Mouse (Mus musculus) embryonic facial prominence, embryonic 15.5 days (tissue): ENCODE measurements at regions not wholly inside any gene's neighbourhood (a gene's known extent, or its start where the extent isn't known, plus 50 kb on each side); places are given as distances from the start of the nearest gene placed in this dataset.

Experiments
- ATAC-seq: fragments of 200-750 bp; cut with Nextera tagmentation; 2 replicates; pipeline ENCODE4 v1.8.0; 2017; ENCODE audit warnings: low read depth, moderate TSS enrichment; ENCODE audit not compliant: insufficient number of reproducible peaks, low FRiP score, low TSS enrichment
- H3K27ac ChIP-seq: fragments of 300-500 bp; sonication (generic); replicated peaks from 2 replicates; pipeline ENCODE4 v1.5.1; 2015; ENCODE audit warnings: mild to moderate bottlenecking, inconsistent platforms
- H3K27me3 ChIP-seq: fragments of 300-500 bp; sonication (generic); 2 replicates; pipeline ENCODE4 v1.6.1; 2015; ENCODE audit warnings: inconsistent platforms
- H3K36me3 ChIP-seq: fragments of 300-500 bp; sonication (generic); 2 replicates; pipeline ENCODE4 v1.6.1; 2015; ENCODE audit warnings: mild to moderate bottlenecking, inconsistent platforms
- H3K4me1 ChIP-seq: fragments of 300-500 bp; sonication (generic); 2 replicates; pipeline ENCODE4 v1.6.1; 2015; ENCODE audit warnings: inconsistent platforms
- H3K4me2 ChIP-seq: fragments of 300-500 bp; sonication (generic); replicated peaks from 2 replicates; pipeline ENCODE4 v1.6.1; 2015; ENCODE audit warnings: mild to moderate bottlenecking, inconsistent platforms
- H3K4me3 ChIP-seq: fragments of 300-500 bp; sonication (generic); replicated peaks from 2 replicates; pipeline ENCODE4 v1.5.1; 2015; ENCODE audit warnings: mild to moderate bottlenecking, inconsistent platforms
- H3K9ac ChIP-seq: fragments of 300-500 bp; sonication (generic); 2 replicates; pipeline ENCODE4 v1.6.1; 2015; ENCODE audit warnings: inconsistent platforms
- H3K9me3 ChIP-seq: fragments of 300-500 bp; sonication (generic); replicated peaks from 2 replicates; pipeline ENCODE4 v1.6.1; 2016; ENCODE audit warnings: inconsistent platforms
- WGBS: fragments of 180-500 bp; shearing (Covaris S2); methylation state at CpG from one replicate; pipeline ENCODE4 v1.1.7; 2015; 5-methylcytosine and 5-hydroxymethylcytosine counted together

DNA sequence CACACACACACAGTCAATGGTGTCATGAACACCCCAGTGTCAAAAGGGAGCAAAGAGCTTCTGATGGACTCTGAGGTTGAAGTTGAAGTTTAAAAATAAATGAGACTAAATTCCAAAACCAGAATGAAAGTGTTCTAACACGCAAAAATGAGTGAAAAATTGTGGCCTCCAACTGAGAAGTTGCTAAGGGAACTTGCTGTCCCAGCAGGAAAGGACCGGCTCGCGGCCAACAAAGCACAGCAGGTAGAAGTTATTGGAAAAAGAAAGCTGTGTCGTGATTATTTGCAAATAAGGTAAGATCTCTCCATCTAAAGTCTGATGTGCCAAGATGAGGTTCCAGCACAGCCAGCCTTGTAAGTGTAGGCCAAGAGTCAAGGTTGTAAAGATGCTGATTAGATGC is 169.7 kb downstream of the Nrp2 start:
- no peaks in the 10 kb centered on the region for H3K36me3 ChIP-seq
- H3K9ac ChIP-seq: no peak overlapping the region
- H3K4me2 ChIP-seq: no peak overlapping the region
- no peaks in the 10 kb centered on the region for H3K9me3 ChIP-seq
- no peak overlapping the region for H3K4me3 ChIP-seq
- 87% methylated on average over 5 of the region's 5 CpGs for WGBS
- H3K27me3 ChIP-seq: no peaks in the 10 kb centered on the region
- H3K27ac ChIP-seq: no peak overlapping the region
- no peak for ATAC-seq
- no peaks in the 10 kb centered on the region for H3K4me1 ChIP-seq

DNA sequence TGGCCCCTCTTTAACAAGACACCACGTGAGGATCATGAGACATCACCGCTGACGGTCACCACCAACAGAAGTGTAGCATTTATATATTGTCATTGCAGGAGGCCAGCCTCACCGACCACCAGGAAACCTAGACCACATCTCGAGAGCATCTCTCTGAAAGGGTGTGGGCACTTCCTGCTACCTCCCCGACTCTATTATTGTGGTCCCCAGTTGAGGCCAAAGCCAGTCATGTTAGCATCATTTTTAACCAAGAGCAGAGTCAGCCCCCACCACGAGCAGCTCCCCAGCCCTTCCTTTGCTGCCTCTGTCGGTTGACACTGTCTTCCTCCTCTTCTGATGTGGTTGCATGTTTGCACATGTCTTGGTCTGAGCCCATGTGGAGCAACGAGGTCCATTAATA is 172.5 kb downstream of the Nrp2 start:
- 52% methylated on average over 9 of the region's 9 CpGs for WGBS
- Histone ChIP-seq H3K4me1 (no peaks in the 10 kb centered on the region), H3K27ac (no peak overlapping the region), H3K9me3 (no peaks in the 10 kb centered on the region), H3K4me2 (no peak overlapping the region), H3K4me3 (no peak overlapping the region), H3K9ac (no peak overlapping the region), H3K36me3 (no peaks in the 10 kb centered on the region), H3K27me3 (no peaks in the 10 kb centered on the region)
- ATAC-seq: no peak

DNA sequence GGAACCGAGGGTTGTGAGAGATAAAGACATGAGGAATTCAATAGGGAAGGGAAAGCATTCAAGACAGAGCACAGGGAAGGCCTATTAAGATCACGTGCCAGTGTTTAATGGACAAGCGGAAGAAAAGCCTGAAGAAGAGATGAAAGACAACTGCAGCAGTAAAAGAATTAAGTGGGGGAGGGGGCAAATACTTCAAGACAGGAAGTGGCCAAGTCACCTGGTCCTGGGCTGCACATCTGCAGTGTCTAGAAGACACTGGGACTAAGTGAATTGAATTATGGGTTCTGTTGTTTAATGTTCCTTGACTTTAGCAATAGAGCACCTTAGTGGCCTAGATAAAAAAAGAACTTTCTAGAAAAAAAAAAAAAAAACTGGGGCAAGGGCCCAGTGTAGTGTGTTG is 173.6 kb downstream of the Nrp2 start:
- no peak overlapping the region for H3K4me3 ChIP-seq
- H3K27me3 ChIP-seq: no peaks in the 10 kb centered on the region
- ATAC-seq: no peak
- 74% methylated on average over 3 of the region's 3 CpGs for WGBS
- no peaks in the 10 kb centered on the region for H3K9me3 ChIP-seq
- H3K4me2 ChIP-seq: no peak overlapping the region
- H3K4me1 ChIP-seq: no peaks in the 10 kb centered on the region
- H3K27ac ChIP-seq: no peak overlapping the region
- H3K36me3 ChIP-seq: no peaks in the 10 kb centered on the region
- H3K9ac ChIP-seq: no peak overlapping the region

DNA sequence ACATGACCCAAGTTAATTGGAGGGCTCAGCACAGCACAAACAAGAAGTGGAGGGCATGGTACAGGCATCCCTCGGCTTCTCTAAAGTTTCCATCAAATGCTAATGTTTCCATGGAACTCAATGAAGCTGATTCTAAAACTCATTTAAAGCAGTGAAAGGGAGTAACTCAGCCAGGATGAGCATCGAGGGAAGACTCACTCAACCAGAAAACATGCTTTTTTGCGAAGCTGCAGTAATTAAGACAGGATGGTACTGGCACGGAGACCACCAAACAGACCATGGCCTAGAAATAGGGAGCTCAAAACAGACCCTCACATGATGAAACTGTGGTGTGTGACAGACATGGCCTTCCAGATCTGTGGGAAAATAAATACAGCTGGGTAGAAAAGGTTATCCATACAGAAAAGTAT is 177.8 kb downstream of the Nrp2 start:
- H3K4me1 ChIP-seq: 0 out of 2 replicates have a peak, but pooled peaks cover 5% of the 10 kb centered on the region
- H3K4me2 ChIP-seq: no peak overlapping the region
- 0 out of 2 replicates have a peak overlapping the region, but pooled peaks have one; percentile 22 for H3K27ac ChIP-seq
- H3K27me3 ChIP-seq: no peaks in the 10 kb centered on the region
- WGBS: 34% methylated on average over 4 of the region's 4 CpGs
- H3K4me3 ChIP-seq: no peak overlapping the region
- no peaks in the 10 kb centered on the region for H3K9me3 ChIP-seq
- no peak overlapping the region for H3K9ac ChIP-seq
- no peaks in the 10 kb centered on the region for H3K36me3 ChIP-seq
- 0 out of 2 replicates have a peak, but pooled peaks have one; percentile 43 for ATAC-seq

DNA sequence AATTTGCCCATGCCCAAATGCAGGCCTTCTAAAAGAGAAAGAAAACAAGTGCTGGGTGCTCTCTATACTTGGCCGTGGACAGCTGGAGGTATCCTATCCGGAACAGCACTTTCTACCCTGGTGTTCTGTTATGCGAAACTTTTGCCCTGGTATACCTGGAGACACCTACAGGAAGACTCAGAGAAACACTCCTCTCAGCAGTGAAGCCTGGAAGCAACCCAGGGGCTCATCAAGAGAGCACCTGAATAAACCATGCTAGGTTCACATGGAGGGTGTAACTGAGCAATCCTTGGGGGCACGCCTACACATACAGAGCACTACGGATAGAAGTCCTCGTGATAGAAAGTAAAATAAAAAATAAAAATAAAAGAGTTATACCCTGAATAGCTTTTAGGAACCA is 178.4 kb downstream of the Nrp2 start:
- H3K27ac ChIP-seq: no peak overlapping the region

DNA sequence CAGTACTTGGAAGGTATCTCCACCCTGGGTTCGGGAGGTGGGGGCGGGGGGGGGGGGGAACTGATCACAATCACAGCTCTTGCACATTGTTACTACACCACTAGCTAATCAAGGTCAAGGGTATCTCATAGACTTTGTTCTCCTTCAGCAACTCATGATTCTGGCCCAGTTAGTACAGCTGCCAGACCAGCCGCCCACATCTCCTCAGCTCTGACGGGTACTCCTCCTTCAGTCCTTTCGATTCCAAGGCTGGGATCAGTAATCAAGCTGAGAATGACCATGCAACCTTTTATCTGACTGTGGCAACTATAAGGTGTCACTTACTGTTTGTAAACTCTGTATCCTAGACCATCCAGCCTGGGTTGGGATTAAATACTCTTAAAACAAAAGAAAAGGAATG is 178.9 kb downstream of the Nrp2 start:
- Histone ChIP-seq H3K27ac (no peak overlapping the region), H3K4me2 (no peak overlapping the region), H3K4me1 (0 out of 2 replicates have a peak, but pooled peaks cover 5% of the 10 kb centered on the region), H3K36me3 (no peaks in the 10 kb centered on the region), H3K27me3 (no peaks in the 10 kb centered on the region), H3K9ac (no peak overlapping the region), H3K9me3 (no peaks in the 10 kb centered on the region), H3K4me3 (no peak overlapping the region)
- 78% methylated on average over 5 of the region's 5 CpGs for WGBS
- no peak for ATAC-seq

More for the DNA sequence above, 178.4 kb downstream of the Nrp2 start:
- Histone ChIP-seq H3K4me3 (no peak overlapping the region), H3K36me3 (no peaks in the 10 kb centered on the region), H3K4me1 (0 out of 2 replicates have a peak, but pooled peaks cover 5% of the 10 kb centered on the region), H3K9ac (no peak overlapping the region), H3K27me3 (no peaks in the 10 kb centered on the region), H3K4me2 (no peak overlapping the region), H3K9me3 (no peaks in the 10 kb centered on the region)
- ATAC-seq: no peak
- 75% methylated on average over 6 of the region's 6 CpGs for WGBS

DNA sequence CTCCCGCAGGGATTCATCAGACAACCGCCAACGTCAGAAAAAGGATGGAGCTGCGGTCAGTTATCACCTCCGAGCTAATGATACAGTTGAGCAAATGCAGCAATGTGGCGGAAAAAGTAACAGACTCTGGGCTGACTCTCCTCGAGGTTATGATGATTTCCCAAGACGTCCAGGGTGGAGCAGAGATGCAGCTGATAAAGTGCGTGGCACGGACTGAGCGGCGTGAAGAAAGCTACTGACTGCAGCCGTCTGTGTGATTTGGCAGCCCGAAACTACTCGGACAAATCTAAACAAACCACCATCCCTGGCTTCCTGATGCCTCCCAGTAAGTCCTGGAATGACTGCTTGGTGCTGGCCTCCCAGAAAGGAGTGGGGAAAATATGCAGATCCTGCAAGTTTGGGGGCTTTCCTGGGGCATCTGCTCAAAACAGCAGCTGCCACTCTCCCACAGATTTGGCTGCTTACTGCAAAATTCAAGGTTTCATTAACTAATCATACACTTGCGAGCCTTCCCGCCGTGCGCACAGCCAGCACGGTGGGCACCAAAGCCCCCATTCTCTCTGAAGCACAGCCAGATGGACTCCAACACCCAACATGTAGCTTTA is 181.9 kb downstream of the Nrp2 start:
- no peak overlapping the region for H3K27ac ChIP-seq
- no peak overlapping the region for H3K4me3 ChIP-seq
- no peak overlapping the region for H3K9ac ChIP-seq
- H3K4me2 ChIP-seq: no peak overlapping the region
- WGBS: 54% methylated on average over 20 of the region's 20 CpGs
- H3K36me3 ChIP-seq: no peaks in the 10 kb centered on the region
- ATAC-seq: no peak
- H3K9me3 ChIP-seq: no peaks in the 10 kb centered on the region
- H3K27me3 ChIP-seq: no peaks in the 10 kb centered on the region
- peaks cover 12% of the 10 kb centered on the region for H3K4me1 ChIP-seq

DNA sequence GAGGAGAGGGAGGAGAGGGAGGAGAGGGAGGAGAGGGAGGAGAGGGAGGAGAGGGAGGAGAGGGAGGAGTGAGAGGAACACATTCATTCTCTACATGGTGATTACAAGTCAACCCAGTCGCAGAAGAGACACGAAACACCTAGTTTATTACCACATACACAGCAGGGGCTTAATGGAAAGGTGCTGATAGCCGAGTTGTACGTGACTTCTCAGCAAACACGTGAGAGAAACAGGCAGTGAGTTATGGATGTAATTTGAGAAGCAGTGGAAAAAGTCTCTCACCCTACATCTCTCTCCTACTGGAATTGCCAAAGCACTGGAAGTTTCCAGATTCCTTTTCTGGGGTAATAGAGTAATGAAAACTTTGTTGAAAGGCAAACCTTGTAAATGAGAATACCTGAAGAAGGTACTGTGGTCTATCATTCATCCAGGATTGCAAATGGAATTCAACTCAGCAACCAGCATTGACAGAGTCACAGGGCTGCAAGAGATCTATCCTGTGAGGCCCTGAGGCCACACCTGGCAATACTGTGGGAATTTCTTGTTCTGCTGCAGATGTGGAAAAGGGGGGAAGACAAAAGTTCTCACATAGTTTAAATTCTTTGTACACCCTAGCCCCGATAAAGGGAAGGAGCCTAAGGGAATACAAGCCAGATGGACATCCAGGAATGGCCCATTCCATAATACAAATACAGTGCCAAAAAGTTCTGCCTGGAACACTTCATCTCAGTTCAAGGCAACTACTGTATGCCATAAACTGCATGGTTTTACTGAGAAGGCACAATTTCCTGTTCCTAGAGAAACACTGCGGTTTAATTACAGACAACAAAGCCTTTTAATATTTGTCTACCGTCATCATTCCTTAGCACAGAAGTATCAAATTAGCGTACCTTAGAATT is 184.7 kb downstream of the Nrp2 start:
- Histone ChIP-seq H3K4me3 (no peak overlapping the region), H3K4me1 (peaks cover 12% of the 10 kb centered on the region), H3K4me2 (no peak overlapping the region), H3K9ac (no peak overlapping the region), H3K27ac (no peak overlapping the region), H3K36me3 (no peaks in the 10 kb centered on the region), H3K27me3 (no peaks in the 10 kb centered on the region), H3K9me3 (0 out of 2 replicates have a peak, but pooled peaks cover 2% of the 10 kb centered on the region)
- 32% methylated on average over 9 of the region's 9 CpGs for WGBS
- no peak for ATAC-seq

DNA sequence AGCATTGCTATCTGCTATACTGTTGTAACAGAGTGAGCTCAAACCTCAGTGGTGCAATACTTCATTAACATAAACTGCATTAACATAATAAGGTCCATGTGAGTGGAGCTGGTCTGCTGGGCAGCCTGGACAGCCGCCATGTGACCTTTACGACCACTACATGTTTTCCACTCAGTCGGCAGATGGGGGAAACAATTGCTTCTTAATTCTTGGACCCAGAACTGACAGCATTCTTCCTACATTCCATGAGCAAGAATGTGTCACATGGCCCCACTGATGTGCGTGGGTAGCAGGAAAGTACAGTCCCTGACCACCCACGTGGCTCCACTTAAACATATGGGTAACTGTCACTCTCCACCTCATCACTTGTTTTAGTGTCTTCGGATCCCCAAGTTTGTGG is 198.3 kb downstream of the Nrp2 start:
- Histone ChIP-seq H3K4me3 (no peak overlapping the region), H3K9ac (no peak overlapping the region), H3K4me1 (peaks cover 14% of the 10 kb centered on the region; the same call in 1 of the 2 replicates), H3K9me3 (no peaks in the 10 kb centered on the region), H3K27ac (0 out of 2 replicates have a peak overlapping the region, but pooled peaks have one; percentile 17), H3K27me3 (no peaks in the 10 kb centered on the region), H3K36me3 (no peaks in the 10 kb centered on the region), H3K4me2 (no peak overlapping the region)
- 31% methylated on average over 6 of the region's 6 CpGs for WGBS
- peak; percentile 39; the same call in 1 of the 2 replicates for ATAC-seq

DNA sequence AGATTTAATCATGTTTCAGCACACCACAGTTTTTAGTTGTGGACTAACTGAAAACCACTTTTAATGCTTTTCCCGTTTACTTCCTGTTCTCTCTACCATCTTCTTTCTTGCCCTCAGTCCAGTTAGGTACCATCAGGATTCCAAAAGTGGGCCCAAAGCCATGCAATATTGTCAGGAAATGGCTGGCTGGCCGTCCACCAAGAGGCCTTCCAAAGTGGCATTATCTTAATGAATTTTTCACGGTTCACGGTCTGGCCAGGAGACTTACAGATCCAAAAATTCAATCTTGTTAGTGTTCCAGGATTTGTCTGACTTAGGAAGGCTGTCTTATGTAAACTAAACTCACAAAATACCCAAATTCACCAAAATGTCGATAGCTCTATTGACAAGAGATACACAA is 198.8 kb downstream of the Nrp2 start:
- peaks cover 14% of the 10 kb centered on the region; the same call in 1 of the 2 replicates for H3K4me1 ChIP-seq
- H3K4me3 ChIP-seq: no peak overlapping the region
- H3K9ac ChIP-seq: no peak overlapping the region
- 53% methylated on average over 5 of the region's 5 CpGs for WGBS
- H3K27me3 ChIP-seq: no peaks in the 10 kb centered on the region
- no peak overlapping the region for H3K4me2 ChIP-seq
- ATAC-seq: no peak
- no peaks in the 10 kb centered on the region for H3K9me3 ChIP-seq
- H3K27ac ChIP-seq: 0 out of 2 replicates have a peak overlapping the region, but pooled peaks have one; percentile 17
- H3K36me3 ChIP-seq: no peaks in the 10 kb centered on the region

DNA sequence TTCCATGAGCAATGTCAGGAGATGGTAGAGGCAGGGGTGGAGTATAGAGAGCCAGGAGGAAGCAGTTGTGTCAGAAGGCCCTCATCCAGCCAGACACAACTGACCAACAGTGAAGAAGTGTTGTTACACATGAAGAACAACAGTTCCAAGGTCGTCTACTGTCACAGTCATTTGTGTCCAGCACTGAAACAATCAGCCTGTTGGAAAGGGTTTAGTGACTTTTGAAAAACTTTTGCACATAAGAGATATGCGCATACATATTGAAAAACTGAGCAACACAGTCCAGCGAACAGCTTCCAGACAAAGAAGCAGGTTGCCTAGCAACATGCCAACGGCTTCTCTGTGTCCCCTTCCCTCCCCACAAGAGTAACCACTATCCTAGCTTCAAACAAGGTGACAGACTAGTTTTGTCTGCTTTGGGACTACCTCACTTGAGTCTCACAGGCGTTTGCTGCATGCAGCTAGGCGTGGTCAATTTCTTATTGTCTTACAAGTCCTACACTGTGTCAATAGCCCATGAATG is 199.9 kb downstream of the Nrp2 start:
- H3K27me3 ChIP-seq: no peaks in the 10 kb centered on the region; the same call in 1 of the 2 replicates
- H3K4me2 ChIP-seq: no peak overlapping the region
- H3K4me3 ChIP-seq: no peak overlapping the region
- H3K4me1 ChIP-seq: peaks cover 18% of the 10 kb centered on the region
- H3K27ac ChIP-seq: no peak overlapping the region
- WGBS: 72% methylated on average over 6 of the region's 6 CpGs
- H3K9ac ChIP-seq: no peak overlapping the region
- no peaks in the 10 kb centered on the region for H3K36me3 ChIP-seq
- ATAC-seq: no peak
- H3K9me3 ChIP-seq: no peaks in the 10 kb centered on the region
